Mouse (Mus musculus) left cerebral cortex, adult 18-20 months (tissue): Measurements from ENCODE around the gene Itprid2. TPM values are rescaled to one million over a fixed set of nuclear protein-coding genes. Genes with fewer than 3 reads are reported as not detected.
"Not testable (repeated sequence)": the region's sequence is repeated elsewhere in the genome, so short reads cannot be mapped to it uniquely, and the experiment has no call there.

ENCODE experiments used
- DNase-seq, 2 experiments: peaks; one replicate each; pipeline ENCODE4 v3.0.0; 2021 to 2022; ENCODE audit warnings: low spot score in 2 of 2, mixed read lengths in 1 of 2
- long read RNA-seq, 2 experiments: library from polyadenylated mRNA; stranded (forward); transcript quantifications; one replicate each; pipeline ENCODE4 v2.0.0; 2021
- total RNA-seq, 2 experiments: library from RNA; stranded (reverse); gene quantifications; 2 replicates each; pipeline ENCODE4 v1.2.3; 2021

Itprid2 gene
- total RNA-seq = 10 to 100 TPM; 36.9 to 38.1 TPM
- long read RNA-seq, experiment 1, full-length matches to known transcripts = 21 of 36 reads
- long read RNA-seq, experiment 1, partial matches to known transcripts = 6 of 36 reads
- long read RNA-seq, experiment 1, other reads (novel, unspliced or antisense) = 9 of 36 reads
- long read RNA-seq, experiment 2, full-length matches to known transcripts = 11 of 21 reads
- long read RNA-seq, experiment 2, partial matches to known transcripts = 7 of 21 reads
- long read RNA-seq, experiment 2, other reads (novel, unspliced or antisense) = 3 of 21 reads

DNA sequence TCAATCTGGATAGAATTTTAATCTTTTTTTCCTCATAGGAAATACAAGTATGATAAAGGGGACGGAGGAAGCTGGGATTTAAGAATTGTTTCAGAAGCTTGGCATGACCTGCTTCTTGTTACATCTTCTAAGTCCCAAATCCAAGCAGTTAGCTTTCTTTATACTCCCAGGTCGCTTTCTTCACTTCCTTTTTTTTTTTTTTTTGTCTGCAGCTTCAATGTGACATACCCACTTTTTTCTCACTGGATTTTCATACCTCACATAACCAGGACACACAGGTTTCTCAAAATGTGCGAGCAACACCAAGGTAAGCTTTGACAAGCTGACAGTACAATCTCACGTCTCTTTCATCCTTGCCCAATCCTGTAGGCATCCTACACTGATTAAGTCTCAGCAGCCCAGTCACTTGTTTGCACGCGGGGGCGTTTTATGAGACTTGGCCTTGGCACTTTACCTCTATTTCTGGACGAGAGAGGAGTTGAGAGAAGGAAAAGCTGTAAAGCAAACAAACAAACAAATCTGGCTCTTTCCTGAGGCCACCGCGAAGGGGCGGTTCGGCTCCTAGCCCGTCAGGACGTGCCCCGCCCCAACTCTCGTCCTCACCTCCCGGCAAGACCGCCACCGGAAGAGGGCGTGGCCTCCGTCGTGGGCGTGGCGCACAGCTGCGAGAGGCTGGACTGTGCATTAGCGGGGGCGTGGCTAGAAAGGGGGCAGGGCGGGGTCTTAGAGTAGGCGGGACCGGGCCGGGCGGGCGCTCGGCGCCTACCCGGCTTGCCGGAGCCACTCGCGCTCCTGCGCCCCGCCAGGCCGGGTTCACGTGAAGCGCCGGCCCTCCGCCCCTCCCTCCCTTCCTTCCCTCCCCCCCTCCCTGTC lies at the start of gene Itprid2:
Itprid2 (plus strand) TSS at position 825 of the 873 bp plus-strand sequence.
- DNase-seq = peak; percentile 95 to 97

DNA sequence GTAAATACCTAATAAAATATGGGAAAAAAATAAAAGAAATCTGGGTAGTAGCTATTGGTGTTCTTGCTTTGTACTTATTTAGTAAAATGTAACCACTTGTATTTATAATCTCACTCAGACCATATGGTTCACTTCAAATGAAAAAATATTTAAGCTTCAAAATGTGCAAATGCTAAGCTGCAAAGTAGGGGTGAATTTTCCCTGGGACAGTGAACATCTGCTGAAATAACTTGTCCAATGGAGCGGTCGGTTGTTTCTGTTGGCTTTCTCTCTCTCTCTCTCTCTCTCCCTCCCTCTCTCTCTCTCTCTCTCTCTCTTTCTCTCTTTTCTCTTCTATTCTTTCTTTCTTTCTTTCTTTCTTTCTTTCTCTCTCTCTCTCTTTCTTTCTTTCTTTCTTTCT lies 39.0 kb upstream of the Itprid2 start:
- DNase-seq = no peak

DNA sequence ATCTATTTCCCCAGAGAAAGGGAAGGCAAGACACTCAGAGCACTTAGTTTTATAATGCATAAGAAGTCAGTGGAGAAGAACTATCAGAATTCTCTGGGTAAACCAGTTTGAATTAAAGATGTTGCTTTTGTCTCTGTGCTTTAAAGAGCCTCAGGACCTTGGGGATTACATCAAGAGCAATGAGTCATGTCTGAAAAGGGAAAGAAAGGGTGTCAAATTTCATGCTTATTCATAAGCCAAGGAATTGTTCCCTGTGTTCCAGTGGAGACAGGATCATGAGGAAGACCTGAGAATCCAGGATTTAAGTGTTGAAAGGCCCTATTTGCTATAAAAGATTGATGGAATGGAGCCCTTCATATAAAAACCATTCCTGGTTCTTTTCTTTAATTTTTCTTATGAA lies 38.1 kb upstream of the Itprid2 start:
- no peak for DNase-seq

DNA sequence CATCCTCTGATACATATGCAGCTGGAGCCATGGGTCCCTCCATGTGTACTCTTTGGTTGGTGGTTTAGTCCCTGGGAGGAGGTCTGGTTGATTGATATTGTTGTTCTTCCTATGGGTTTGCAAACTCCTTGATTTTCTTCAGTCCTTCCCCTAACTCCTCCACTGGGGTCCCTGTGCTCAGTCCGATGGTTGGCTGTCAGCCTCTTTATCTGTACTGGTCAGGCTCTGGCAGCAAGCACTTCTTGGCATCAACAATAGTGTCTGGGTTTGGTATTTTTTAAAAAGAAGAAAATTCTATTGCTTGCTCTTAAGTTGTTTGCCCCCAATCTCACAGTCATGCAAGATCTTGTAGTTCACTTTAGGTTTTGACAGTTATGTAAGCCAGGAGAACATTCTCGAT lies 34.0 kb upstream of the Itprid2 start:
- DNase-seq = not testable (repeated sequence)

DNA sequence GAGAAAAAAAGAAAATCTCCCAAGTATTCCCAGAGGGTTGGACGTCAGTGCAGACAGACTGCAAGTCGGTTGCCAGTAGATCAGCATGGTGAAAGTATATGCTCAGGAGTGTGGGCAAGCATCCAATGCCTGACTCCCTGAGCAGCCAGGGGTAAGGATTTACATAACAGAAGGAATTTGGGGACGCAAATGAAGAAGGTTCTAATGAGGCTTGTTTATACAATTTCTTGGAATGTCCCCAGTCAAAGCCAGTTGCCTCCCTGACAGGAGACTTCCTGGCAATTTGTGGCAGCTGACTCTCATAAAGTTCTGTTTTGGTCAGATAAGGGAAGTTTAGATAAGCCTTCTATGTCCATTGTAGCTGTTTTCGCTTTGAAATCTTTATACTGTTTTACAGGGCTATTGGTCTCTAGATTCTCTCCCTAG lies 33.4 kb upstream of the Itprid2 start:
- no peak for DNase-seq

DNA sequence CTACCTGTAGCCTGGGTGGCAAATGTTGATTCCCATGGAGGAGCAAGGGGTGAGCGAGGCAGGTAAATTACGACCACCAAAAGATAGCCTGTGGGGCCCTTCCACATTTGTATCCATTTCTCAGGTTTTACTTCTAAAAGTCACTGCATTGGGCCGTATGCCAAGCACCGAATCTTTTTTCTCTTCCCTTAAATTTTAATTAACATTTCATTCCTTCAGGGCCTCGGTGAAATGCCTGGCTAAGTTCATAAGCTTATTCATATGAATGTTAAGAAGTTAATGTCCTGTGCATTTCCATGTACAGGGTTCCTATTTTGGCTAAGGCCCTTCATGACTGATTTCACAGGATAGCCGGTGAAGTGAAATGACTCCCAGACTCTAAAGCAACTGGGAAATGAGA lies 32.8 kb upstream of the Itprid2 start:
- DNase-seq = no peak

DNA sequence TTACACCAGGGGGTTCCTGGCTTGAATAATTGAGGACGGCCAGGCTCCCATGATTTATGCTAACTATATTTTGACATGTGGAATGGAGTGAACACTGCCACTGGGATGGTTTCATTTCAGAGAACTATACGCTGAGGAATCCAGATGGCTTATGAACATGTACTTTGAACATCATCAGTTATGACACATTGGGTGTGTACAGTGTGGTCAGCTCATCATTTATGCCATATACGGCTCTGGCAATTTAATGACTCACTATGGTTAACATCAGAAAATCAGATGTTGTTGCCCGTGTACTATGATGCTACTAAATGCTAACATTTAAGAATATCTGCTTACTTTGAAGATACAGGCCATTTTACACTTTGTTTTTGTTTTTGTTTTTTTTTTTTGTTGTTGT lies 31.8 kb upstream of the Itprid2 start:
- DNase-seq = no peak

DNA sequence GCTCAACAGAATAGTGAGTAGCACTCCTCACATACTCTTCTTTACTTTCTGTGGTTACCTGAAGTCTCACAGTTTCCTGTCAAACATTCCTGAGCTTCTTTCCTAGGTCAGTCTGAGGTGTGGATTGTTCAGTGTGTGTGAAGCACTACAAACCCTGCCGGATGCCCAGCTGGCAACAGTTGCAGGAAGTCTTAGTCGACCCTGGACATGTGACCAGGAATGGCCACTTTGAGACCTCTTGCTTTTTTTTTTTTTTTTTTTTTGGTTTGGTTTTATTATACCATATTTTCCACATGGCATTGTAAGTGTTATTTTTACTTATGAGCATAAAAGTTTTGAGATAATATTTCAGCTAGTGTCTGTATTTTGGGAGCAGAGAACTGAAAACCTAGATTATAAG lies 29.1 kb upstream of the Itprid2 start:
- DNase-seq = no peak

DNA sequence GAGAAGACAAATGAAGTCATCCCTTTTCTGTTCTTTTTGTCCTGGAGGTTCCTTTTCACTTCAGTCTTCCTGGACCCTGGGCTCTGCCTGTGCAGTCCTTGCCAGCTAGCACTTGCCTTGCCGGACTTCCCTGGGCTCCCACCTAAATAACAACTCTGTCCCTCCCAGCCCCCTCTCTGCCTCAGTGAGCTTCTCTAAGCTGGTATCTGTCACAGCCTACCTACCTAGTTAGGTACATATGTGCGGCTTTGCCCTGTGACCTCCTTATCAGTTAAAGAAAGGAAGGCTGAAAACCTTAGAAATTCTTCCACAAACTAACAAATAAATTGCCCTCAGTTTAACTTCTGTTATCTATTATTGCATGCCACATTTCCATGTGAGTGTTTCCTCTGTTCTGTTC lies 28.0 kb upstream of the Itprid2 start:
- DNase-seq = no peak

DNA sequence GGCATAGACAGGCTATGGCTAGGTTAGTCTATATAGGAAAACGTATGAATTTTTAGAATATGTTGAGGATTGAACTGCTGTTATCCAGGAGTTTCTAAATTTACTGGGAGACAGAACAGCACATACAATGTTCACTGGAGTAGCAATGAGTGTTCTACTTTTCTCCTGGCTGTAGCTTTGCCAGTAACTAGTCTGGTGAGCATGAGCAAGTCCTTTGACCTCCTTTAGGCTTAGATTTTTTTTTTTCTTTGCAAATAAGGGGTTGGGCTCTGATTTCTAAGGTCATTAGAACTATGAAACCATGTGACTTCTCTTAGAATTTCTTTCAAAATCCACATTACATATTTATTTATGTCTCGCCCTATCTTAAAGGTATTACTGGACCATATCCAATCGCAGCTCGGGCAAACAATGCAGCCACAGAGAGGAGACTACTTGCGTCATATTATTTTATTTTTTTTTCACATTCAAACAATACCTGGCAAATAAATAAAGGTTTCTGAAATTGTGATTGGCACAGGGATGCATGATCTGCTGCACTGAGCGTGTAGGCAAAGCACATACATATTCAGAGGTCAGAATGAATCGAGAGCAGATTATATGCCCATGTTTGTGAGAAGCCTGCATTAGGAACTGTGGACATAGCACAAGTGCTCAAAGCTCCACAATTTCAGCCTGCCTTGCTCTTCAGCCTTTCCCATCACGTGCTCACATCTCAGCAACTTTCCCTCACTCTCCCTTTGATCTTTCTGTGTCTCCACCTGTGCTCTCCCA lies 26.7 kb upstream of the Itprid2 start:
- DNase-seq = no peak

DNA sequence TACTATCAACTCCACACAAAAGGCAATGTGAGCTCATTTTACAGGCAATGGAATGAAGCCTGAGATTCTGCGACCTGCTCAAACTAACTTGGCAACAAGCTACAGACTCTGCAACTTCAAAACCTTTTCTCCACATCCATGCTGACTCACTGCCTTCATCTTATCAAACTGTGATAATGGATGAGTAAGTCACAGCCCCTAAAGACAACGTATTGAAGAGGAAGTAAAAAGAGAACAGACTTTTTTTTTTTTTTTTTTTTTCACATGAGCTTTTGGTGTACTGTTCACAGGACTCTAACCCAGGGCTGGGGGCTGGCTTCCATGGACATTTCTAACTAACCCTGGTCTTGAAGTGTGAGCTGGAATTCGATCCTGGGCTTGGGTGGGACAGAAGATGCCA lies 24.3 kb upstream of the Itprid2 start:
- no peak for DNase-seq

DNA sequence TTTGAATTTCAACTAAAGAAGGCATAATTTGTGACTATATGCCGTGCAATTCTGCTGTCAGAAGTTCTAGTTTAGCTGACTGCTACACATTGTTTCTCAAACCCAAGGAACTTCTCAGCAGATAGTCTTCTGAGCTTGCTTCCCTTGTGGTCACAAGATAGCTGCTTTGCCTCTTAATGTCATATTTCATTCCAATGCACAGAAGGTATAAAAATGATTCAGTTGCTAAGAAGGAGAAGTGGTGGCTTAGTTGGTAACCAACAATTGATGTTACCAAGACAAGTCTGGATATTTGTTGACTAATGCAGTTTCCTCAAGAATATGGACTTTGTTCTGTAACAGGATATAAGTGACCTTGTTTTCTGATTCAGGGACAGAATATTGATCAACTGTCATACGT lies 17.0 kb upstream of the Itprid2 start:
- DNase-seq = no peak

DNA sequence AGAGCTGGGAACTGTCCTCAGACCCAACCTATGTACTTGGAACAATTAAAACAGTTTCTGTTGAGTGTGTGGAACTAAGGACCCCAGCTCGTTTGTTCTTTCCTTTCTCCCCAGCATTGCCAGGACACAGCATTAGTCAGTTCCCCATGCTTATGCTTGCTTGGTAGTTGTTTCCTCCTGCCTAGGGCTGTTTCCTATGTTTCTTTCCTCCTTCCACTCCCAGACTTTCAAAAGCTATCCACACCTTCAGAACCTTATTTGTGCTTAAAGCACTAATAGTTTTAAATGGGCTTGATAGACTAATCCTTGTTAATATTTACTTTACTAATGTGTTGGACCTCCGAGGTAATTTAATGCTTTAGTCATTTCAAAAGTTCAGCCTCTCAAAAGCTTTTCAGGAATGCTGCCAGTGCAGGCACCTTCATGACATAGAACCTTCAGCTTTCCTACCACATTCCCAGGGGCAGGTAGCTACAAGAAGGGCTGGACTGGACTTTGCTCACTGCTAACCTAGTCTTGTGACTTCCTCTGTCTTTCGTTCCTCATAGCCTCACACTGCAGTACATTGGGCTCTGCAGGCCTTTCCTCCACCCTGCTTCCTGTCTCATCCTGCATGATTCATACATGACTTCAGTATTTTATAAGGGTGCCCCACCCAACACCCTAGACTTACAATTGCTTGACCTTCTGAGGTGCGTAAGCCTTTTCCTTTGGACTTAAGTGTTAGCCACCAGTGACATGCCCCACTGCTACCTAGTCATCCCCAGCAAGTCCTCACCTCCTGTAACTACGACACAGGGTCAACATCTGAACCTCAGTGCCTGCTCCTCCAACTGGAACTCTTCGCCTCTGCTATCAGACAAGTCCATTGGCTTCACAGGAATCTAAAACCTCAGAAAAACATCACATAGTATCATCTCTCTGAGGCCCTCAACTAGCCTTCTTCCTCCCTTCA lies 16.3 kb upstream of the Itprid2 start:
- no peak for DNase-seq

DNA sequence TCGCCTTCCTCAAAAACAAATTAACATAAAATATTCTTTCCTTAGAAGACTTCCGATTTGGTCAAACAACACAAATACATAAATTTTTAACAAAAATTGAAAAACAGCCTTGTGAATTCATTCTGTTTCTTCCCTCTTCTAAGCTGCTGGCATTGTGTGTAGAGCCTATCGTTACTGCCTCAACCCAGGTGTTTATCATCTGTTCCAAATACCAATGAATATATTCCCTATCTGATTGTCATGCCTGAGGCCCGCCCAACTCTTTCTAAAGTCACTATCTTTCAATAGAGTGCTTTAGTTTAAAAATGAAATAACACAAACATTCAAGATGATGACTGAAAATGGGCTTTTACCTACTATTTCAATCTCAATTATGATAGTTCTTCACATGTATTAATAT lies 11.9 kb upstream of the Itprid2 start:
- DNase-seq = no peak

DNA sequence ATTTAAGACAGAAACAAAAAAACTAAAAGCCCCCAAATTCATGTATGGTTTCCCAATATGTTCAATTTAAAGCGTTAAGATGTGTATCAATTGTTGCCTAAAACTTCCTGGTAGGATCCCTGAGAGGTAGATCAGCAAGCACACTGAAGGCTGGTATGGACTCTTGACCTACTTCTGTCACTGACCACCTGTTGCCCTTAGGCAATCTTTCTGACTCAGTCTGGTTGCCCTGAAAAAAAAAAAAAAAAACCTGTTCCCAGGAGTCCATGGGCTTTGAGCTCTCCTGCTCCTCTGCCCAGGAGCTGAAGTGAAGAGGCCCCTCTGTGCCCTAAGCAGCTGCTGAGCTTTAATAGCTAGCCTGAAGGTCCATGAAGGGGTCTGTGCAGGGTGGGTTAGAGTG lies 7.5 kb upstream of the Itprid2 start:
- DNase-seq = no peak

DNA sequence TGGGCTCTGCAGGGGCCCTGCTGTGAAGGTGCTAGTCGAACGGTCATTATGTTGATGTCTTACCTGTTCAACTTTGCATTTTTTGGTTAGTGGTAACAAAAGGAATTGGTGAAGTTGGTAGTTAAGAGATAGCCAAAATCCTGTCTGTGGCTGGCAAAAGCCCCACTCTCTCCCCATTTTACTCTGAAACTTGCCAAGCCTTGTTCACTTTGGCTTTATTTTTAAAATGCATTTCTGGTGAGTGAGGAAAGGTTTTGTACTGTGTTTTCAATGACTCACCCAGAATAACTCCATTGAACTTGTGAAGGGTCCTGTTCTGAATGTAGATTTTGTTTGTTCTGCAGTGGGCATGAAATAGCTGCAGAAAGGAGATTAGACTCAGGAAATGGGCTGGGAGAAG lies 4.9 kb upstream of the Itprid2 start:
- no peak for DNase-seq

DNA sequence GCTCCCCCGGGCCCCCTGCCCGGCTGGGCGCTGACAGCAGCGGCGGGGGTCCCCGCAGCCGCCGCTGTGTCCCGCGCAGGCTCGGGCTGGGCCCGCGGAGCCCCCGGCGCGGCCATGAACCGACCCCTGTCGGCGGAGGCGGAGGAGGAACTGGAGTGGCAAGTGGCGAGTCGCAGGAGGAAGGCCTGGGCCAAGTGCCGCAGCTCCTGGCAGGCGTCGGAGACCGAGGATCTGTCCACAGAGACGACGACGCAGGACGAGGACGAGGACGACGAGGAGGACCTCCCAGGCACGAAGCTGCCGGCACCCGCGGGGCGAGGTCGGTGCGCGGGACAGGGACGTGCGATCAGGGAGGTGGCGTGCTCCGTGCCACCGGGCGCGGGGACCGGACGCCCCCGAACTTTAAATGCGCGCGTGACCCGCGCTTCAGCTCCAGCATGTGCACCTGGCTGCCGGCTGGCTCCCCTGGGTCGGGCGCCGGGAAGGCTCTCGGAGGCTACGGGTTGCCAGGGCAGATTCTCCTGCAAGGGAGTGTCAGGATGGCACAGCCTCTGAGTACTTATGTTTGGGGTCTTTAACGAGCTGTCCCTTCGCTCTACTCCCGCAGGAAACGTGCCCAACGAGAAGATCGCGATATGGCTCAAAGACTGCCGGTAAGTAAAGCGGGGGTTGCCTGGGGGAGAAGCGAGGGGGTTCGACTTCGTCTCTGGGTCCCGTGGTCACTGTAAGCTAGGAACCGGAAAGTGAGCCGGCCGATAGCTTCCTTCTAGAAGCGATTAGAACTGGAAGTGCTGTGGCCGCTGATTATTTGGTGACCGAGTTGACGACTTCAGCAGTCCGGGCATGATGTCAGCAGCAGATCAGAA lies 507 bp downstream of the Itprid2 start:
- peak; percentile 46 to 65 for DNase-seq

DNA sequence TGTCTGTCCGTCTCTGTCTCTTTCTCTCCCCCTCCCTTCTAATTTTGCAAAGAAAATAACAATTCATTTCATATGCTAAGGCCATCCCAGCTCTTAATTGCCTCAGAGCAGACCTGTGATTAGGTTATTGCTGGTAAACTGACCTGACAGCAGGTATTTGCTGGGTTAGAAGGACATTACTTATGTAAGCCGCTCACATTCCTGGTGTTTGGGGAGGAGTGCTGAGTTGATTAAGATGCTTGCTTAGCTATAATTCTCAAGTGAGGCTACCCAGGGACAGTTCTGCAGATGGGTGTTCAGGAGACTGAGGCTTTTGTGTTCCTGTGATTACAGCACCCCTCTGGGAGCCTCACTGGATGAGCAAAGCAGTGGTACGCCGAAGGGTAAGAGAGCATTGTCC lies 3.8 kb downstream of the Itprid2 start:
- no peak for DNase-seq

DNA sequence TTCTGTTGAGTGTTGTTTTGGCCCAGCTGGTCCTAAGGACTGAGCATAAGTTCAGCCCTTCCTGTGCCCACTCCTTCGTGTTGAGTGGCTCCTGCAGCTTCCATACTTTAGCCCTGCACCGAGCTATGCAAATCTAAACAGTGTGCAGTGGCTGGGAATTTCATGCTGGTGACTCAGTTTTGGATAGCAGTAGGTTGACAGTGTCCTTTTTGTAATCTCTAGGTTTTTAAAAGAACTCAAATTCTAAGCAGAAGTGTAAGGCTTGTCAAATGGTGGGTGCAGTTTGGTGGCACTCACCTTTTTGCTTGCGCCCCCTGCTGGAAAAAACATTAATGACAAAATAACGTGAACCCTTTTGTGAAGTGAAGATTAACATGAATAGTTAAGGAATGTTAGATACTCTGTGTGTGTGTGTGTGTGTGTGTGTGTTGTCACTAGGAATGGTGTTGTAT lies 11.1 kb downstream of the Itprid2 start:
- peak; percentile 53 to 70 for DNase-seq

DNA sequence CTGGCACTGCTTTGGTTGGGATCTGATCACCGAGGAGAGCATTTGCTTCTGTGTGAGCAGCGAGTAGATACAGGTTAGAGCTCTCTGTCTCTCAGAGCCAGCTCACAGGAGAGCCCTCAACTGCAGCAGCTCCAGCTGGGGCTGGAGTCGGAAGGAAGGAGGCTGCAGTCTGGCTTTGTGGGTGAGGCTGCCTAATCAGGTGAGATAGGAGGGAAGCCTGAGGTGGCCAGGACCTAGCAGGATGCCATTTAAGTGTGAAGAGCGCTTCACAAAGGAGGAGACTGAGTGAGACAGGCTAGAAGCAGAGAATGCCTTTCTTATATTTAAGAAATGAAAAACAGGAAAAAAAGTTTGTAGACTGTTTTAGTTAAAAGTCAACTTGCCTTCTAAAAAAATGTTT lies 11.9 kb downstream of the Itprid2 start:
- DNase-seq = no peak
